Mouse (Mus musculus) liver, adult 2 months (tissue): Measurements from ENCODE around the gene Prkab2. TPM values are rescaled to one million over a fixed set of nuclear protein-coding genes. Genes with fewer than 3 reads are reported as not detected.

ENCODE experiments used
- DNase-seq: peaks from one replicate; pipeline ENCODE4 v3.0.0-alpha.2; 2011; ENCODE audit warnings: low read depth, low spot score; ENCODE audit errors: extremely low read depth
- H3K27ac ChIP-seq: fragments of 200-500 bp; replicated peaks from 2 replicates; pipeline ENCODE4 v1.5.1; 2012; ENCODE audit warnings: low read depth, mild to moderate bottlenecking, control low read depth, inconsistent platforms, low read length; ENCODE audit not compliant: insufficient read depth
- H3K27me3 ChIP-seq: fragments of 200-500 bp; 2 replicates; pipeline ENCODE4 v1.6.1; 2012; ENCODE audit warnings: mild to moderate bottlenecking, moderate library complexity, low read length, inconsistent platforms; ENCODE audit not compliant: control insufficient read depth, insufficient read depth
- H3K36me3 ChIP-seq: fragments of 200-500 bp; 2 replicates; pipeline ENCODE4 v1.6.1; 2012; ENCODE audit warnings: low read length, inconsistent platforms; ENCODE audit not compliant: control insufficient read depth, insufficient read depth
- H3K4me1 ChIP-seq: fragments of 200-500 bp; 2 replicates; pipeline ENCODE4 v1.6.1; 2011; ENCODE audit warnings: low read length; ENCODE audit not compliant: control insufficient read depth, insufficient read depth
- H3K4me3 ChIP-seq: fragments of 200-500 bp; 2 replicates; pipeline ENCODE4 v1.5.1; 2011; ENCODE audit warnings: low read depth, mild to moderate bottlenecking, control low read depth, low read length, moderate library complexity; ENCODE audit not compliant: insufficient read depth
- H3K79me2 ChIP-seq: fragments of 200-500 bp; 2 replicates; pipeline ENCODE4 v1.6.1; 2012; ENCODE audit warnings: inconsistent platforms, mild to moderate bottlenecking, low read length, moderate library complexity; ENCODE audit not compliant: control insufficient read depth, insufficient read depth
- H3K9ac ChIP-seq: fragments of 200-500 bp; 2 replicates; pipeline ENCODE4 v1.6.1; 2012; ENCODE audit warnings: low read depth, mild to moderate bottlenecking, control low read depth, inconsistent platforms, low read length
- CTCF ChIP-seq: fragments of 200-500 bp; IDR thresholded peaks from 2 replicates; pipeline ENCODE4 v1.5.1; 2011; ENCODE audit warnings: low read depth, low read length, control low read depth
- POLR2A ChIP-seq: fragments of 200-500 bp; IDR thresholded peaks from 2 replicates; pipeline ENCODE4 v1.6.1; 2011; ENCODE audit warnings: low read length, control low read depth; ENCODE audit not compliant: insufficient read depth; ENCODE audit errors: extremely low read depth
- WGBS: fragments of 180-500 bp; shearing (Covaris S2); methylation state at CpG from one replicate; pipeline ENCODE4 v1.1.7; 2018; 5-methylcytosine and 5-hydroxymethylcytosine counted together
- polyA plus RNA-seq: library from polyadenylated mRNA; depleted of rRNA; stranded (reverse); fragments of >200 nt; gene quantifications from 2 replicates; pipeline ENCODE4 v1.2.3, GENCODE M21; 2012
- total RNA-seq: library from RNA; depleted of rRNA; stranded (reverse); fragments of >200 nt; gene quantifications from 2 replicates; pipeline ENCODE4 v1.2.3, GENCODE M21; 2014

The Prkab2 gene
- total and polyA plus RNA-seq, 2 experiments, result 0.83 to 1.5 TPM

- H3K36me3 ChIP-seq, result peaks cover 40% of the 10 kb centered on the region
- WGBS, result 34% methylated on average over 3 of the region's 3 CpGs
- DNase-seq, result peak; percentile 87
- no peaks in the 10 kb centered on the region for H3K79me2 ChIP-seq
- H3K4me1 ChIP-seq, result no peaks in the 10 kb centered on the region
- no peak overlapping the region for H3K27ac ChIP-seq
- no peak overlapping the region for H3K4me3 ChIP-seq
- TF ChIP-seq CTCF (no peak), POLR2A (no peak)
- H3K9ac ChIP-seq, result no peak overlapping the region
- H3K27me3 ChIP-seq, result no peaks in the 10 kb centered on the region
Observed at GRCm38 (mm10) chr3:97699061-97699460, 41.1 kb downstream of the Prkab2 start.

GRCm38 (mm10) chr3:97701198-97701597 is 43.2 kb downstream of the Prkab2 start:
- H3K36me3 ChIP-seq, result peaks cover 43% of the 10 kb centered on the region
- no peak for TF ChIP-seq POLR2A
- no peak for TF ChIP-seq CTCF
- H3K4me3 ChIP-seq, result no peak overlapping the region
- no peak overlapping the region for H3K9ac ChIP-seq
- H3K27me3 ChIP-seq, result no peaks in the 10 kb centered on the region
- WGBS, result 64% methylated on average over 3 of the region's 3 CpGs
- no peaks in the 10 kb centered on the region for H3K4me1 ChIP-seq
- DNase-seq, result no peak
- no peaks in the 10 kb centered on the region for H3K79me2 ChIP-seq
- H3K27ac ChIP-seq, result no peak overlapping the region

GRCm38 (mm10) chr3:97702448-97703080 is 44.6 kb downstream of the Prkab2 start:
- Histone ChIP-seq H3K4me1 (no peaks in the 10 kb centered on the region), H3K79me2 (no peaks in the 10 kb centered on the region), H3K27me3 (no peaks in the 10 kb centered on the region), H3K9ac (no peak overlapping the region), H3K27ac (no peak overlapping the region), H3K36me3 (peaks cover 45% of the 10 kb centered on the region), H3K4me3 (no peak overlapping the region)
- DNase-seq, result no peak
- TF ChIP-seq POLR2A, result no peak
- TF ChIP-seq CTCF, result no peak
- 94% methylated on average over 11 of the region's 11 CpGs for WGBS

GRCm38 (mm10) chr3:97705508-97705907 is 47.5 kb downstream of the Prkab2 start:
- H3K36me3 ChIP-seq, result peaks cover 49% of the 10 kb centered on the region
- no peak overlapping the region for H3K27ac ChIP-seq
- no peak for TF ChIP-seq CTCF
- TF ChIP-seq POLR2A, result no peak
- no peak overlapping the region for H3K9ac ChIP-seq
- H3K4me1 ChIP-seq, result no peaks in the 10 kb centered on the region
- H3K27me3 ChIP-seq, result no peaks in the 10 kb centered on the region
- DNase-seq, result no peak
- H3K4me3 ChIP-seq, result no peak overlapping the region
- H3K79me2 ChIP-seq, result no peaks in the 10 kb centered on the region
- 89% methylated on average over 3 of the region's 3 CpGs for WGBS

GRCm38 (mm10) chr3:97706561-97706960 is 48.6 kb downstream of the Prkab2 start:
- no peak overlapping the region for H3K4me3 ChIP-seq
- no peaks in the 10 kb centered on the region for H3K4me1 ChIP-seq
- no peak overlapping the region for H3K27ac ChIP-seq
- H3K27me3 ChIP-seq, result no peaks in the 10 kb centered on the region
- H3K36me3 ChIP-seq, result peaks cover 44% of the 10 kb centered on the region
- TF ChIP-seq CTCF (no peak), POLR2A (no peak)
- WGBS, result 82% methylated on average over 4 of the region's 4 CpGs
- no peak overlapping the region for H3K9ac ChIP-seq
- DNase-seq, result no peak
- H3K79me2 ChIP-seq, result no peaks in the 10 kb centered on the region

- Histone ChIP-seq H3K4me1 (no peaks in the 10 kb centered on the region), H3K4me3 (no peak overlapping the region), H3K36me3 (peaks cover 44% of the 10 kb centered on the region), H3K9ac (no peak overlapping the region), H3K79me2 (no peaks in the 10 kb centered on the region), H3K27me3 (no peaks in the 10 kb centered on the region), H3K27ac (no peak overlapping the region)
- 90% methylated on average over 11 of the region's 11 CpGs for WGBS
- DNase-seq, result no peak
- TF ChIP-seq POLR2A (no peak), CTCF (no peak)
Observed at GRCm38 (mm10) chr3:97710134-97710533, 52.1 kb downstream of the Prkab2 start.
